Mouse (Mus musculus) MEL (cell line): Measurements from ENCODE around the gene Tspan33.

ENCODE experiments used
- JUND ChIP-seq: IDR thresholded peaks from 2 replicates; pipeline ENCODE4 v1.6.1; 2011; ENCODE audit warnings: low read depth, mild to moderate bottlenecking, improper control_type of control experiment, low read length
- MEF2A ChIP-seq: IDR thresholded peaks from 2 replicates; pipeline ENCODE4 v1.6.1; 2014; ENCODE audit warnings: low read depth, mild to moderate bottlenecking, inconsistent platforms, low read length, improper control_type of control experiment; ENCODE audit not compliant: poor library complexity, insufficient replicate concordance, severe bottlenecking; ENCODE audit errors: extremely low read depth
- MXI1 ChIP-seq: IDR thresholded peaks from 2 replicates; pipeline ENCODE4 v1.6.1; 2011; ENCODE audit warnings: mild to moderate bottlenecking, low read depth, low read length, improper control_type of control experiment
- POLR2A ChIP-seq, 2 experiments: IDR thresholded peaks; 2 replicates each; pipeline ENCODE4 v1.6.1; 2011 to 2012; ENCODE audit warnings: low read length in 2 of 2, mild to moderate bottlenecking in 2 of 2, control low read depth in 1 of 2, improper control_type of control experiment in 1 of 2, low read depth in 1 of 2, moderate library complexity in 1 of 2; ENCODE audit not compliant: control insufficient read depth in 1 of 2, insufficient read depth in 1 of 2, poor library complexity in 1 of 2
- RAD21 ChIP-seq: IDR thresholded peaks from 2 replicates; pipeline ENCODE4 v1.6.1; 2011; ENCODE audit warnings: mild to moderate bottlenecking, low read depth, low read length, improper control_type of control experiment
- USF2 ChIP-seq, 2 experiments: IDR thresholded peaks; 2 replicates each; pipeline ENCODE4 v1.6.1; 2011 to 2012; ENCODE audit warnings: improper control_type of control experiment in 2 of 2, low read length in 2 of 2, borderline replicate concordance in 1 of 2, inconsistent platforms in 1 of 2, low read depth in 1 of 2, mild to moderate bottlenecking in 1 of 2; ENCODE audit not compliant: insufficient read depth in 1 of 2

DNA sequence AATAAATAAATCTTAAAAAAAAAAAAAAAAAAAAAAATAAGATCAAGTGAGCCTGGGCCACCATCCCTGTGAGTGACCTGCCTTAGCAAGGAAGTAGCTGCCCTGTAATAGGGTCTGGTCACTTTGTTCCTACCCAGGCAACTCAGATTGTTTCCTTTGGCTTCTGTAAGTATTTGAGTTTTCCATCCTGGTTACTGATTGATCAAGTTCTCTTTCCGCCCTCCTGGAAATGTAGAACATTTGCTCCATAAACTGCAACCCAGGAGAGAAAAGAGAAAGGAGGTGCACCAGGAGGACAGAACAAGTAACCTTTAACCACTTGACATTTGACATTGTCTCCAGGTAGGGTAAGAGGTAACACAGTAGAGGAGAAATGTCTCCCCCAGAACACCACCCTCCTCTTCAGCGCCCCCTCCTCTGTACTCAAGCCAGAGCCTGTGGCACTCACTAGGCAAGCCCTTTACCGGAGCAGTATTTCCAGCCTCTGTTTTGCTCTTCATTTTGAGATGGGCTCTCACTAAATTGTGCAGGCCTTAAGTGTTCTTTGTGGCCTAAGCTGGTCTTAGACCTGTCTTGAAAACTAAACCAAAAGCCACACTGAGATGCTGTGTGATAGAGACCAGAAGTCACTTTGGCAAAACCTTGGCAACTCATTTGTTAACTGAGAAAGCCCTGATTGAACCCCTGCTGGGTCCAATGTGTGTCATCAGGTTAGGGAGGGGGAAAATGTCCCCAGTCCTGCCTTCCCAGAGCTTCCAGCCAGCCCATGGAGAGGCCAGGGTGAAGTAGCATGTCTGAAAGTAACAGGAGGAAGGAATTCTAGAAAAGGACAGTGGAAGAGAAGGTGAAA is 35.2 kb upstream of the Tspan33 start:
- no peak for TF ChIP-seq POLR2A (IDR thresholded peaks at IDR 0.05; ENCODE audit: control insufficient read depth in 1 of 2, insufficient read depth in 1 of 2, low read depth in 1 of 2, low read length in 2 of 2, poor library complexity in 1 of 2)
- TF ChIP-seq MXI1 = no peak
- TF ChIP-seq RAD21 = no peak
- TF ChIP-seq MEF2A = no peak
- no peak for TF ChIP-seq JUND
- TF ChIP-seq USF2 (IDR thresholded peaks at IDR 0.05; ENCODE audit: borderline replicate concordance in 1 of 2, insufficient read depth in 1 of 2, low read depth in 1 of 2, low read length in 2 of 2) = no peak
